Mouse (Mus musculus) neural tube, embryonic 15.5 days (tissue): ENCODE data around the gene Tnfsfm13. TPM values are rescaled to one million over a fixed set of nuclear protein-coding genes. Genes with fewer than 3 reads are reported as not detected.

Experiments used
- ATAC-seq: fragments of 200-750 bp; cut with Nextera tagmentation; 2 replicates; pipeline ENCODE4 v1.8.0; 2017; ENCODE audit warnings: mild to moderate bottlenecking, moderate TSS enrichment, moderate library complexity; ENCODE audit not compliant: low FRiP score
- H3K27ac ChIP-seq: fragments of 300-500 bp; sonication (generic); replicated peaks from 2 replicates; pipeline ENCODE4 v1.5.1; 2015; ENCODE audit warnings: mild to moderate bottlenecking, inconsistent platforms
- H3K27me3 ChIP-seq: fragments of 300-500 bp; sonication (generic); replicated peaks from 2 replicates; pipeline ENCODE4 v1.6.1; 2015; ENCODE audit warnings: inconsistent platforms
- H3K36me3 ChIP-seq: fragments of 300-500 bp; sonication (generic); 2 replicates; pipeline ENCODE4 v1.6.1; 2015; ENCODE audit warnings: inconsistent platforms
- H3K4me1 ChIP-seq: fragments of 300-500 bp; sonication (generic); 2 replicates; pipeline ENCODE4 v1.6.1; 2015; ENCODE audit warnings: inconsistent platforms
- H3K4me2 ChIP-seq: fragments of 300-500 bp; sonication (generic); 2 replicates; pipeline ENCODE4 v1.6.1; 2015; ENCODE audit warnings: inconsistent platforms, mild to moderate bottlenecking, moderate library complexity
- H3K4me3 ChIP-seq: fragments of 300-500 bp; sonication (generic); replicated peaks from 2 replicates; pipeline ENCODE4 v1.5.1; 2015; ENCODE audit warnings: mild to moderate bottlenecking, inconsistent platforms
- H3K9ac ChIP-seq: fragments of 300-500 bp; sonication (generic); replicated peaks from 2 replicates; pipeline ENCODE4 v1.6.1; 2015; ENCODE audit warnings: mild to moderate bottlenecking, inconsistent platforms
- H3K9me3 ChIP-seq: fragments of 300-500 bp; sonication (generic); replicated peaks from 2 replicates; pipeline ENCODE4 v1.6.1; 2016; ENCODE audit warnings: inconsistent platforms
- whole genome bisulfite sequencing: fragments of 180-500 bp; shearing (Covaris S2); methylation state at CpG from one replicate; pipeline ENCODE4 v1.1.7; 2015; ENCODE audit warnings: mixed read lengths; 5-methylcytosine and 5-hydroxymethylcytosine counted together
- polyA plus RNA-seq: library from polyadenylated mRNA; unstranded; fragments of >200 nt; fragmentation: Nextera tagmentation; extraction: Ambion mirVana; gene quantifications from 2 replicates; pipeline ENCODE4 v1.2.1, GENCODE M21; 2015

Tnfsfm13 gene
- polyA plus RNA-seq, 1 experiment from 2014 or later, result 1.8 TPM

GRCm38 (mm10) chr11:69712954-69713672 lies 17.2 kb upstream of the Tnfsfm13 start:
- ATAC-seq, result no peak
- H3K36me3 ChIP-seq, result no peaks in the 10 kb centered on the region
- whole genome bisulfite sequencing, result 84% methylated on average over 20 of the region's 20 CpGs
- H3K27ac ChIP-seq, result no peak overlapping the region
- H3K9me3 ChIP-seq, result no peaks in the 10 kb centered on the region
- H3K9ac ChIP-seq, result no peak overlapping the region
- H3K4me2 ChIP-seq, result no peak overlapping the region
- no peaks in the 10 kb centered on the region for H3K27me3 ChIP-seq
- no peak overlapping the region for H3K4me3 ChIP-seq
- no peaks in the 10 kb centered on the region for H3K4me1 ChIP-seq

GRCm38 (mm10) chr11:69711082-69711481 lies 15.2 kb upstream of the Tnfsfm13 start:
- H3K4me1 ChIP-seq, result 0 out of 2 replicates have a peak, but pooled peaks cover 3% of the 10 kb centered on the region
- no peaks in the 10 kb centered on the region for H3K27me3 ChIP-seq
- WGBS, result 86% methylated on average over 2 of the region's 2 CpGs
- no peak overlapping the region for H3K4me3 ChIP-seq
- no peak for ATAC-seq
- no peak overlapping the region for H3K27ac ChIP-seq
- no peaks in the 10 kb centered on the region for H3K36me3 ChIP-seq
- H3K9ac ChIP-seq, result no peak overlapping the region
- no peak overlapping the region for H3K4me2 ChIP-seq
- no peaks in the 10 kb centered on the region for H3K9me3 ChIP-seq

GRCm38 (mm10) chr11:69710470-69710869 lies 14.6 kb upstream of the Tnfsfm13 start:
- Histone ChIP-seq H3K4me1 (0 out of 2 replicates have a peak, but pooled peaks cover 3% of the 10 kb centered on the region), H3K4me3 (no peak overlapping the region), H3K4me2 (no peak overlapping the region), H3K36me3 (no peaks in the 10 kb centered on the region), H3K9me3 (no peaks in the 10 kb centered on the region), H3K9ac (no peak overlapping the region), H3K27ac (no peak overlapping the region), H3K27me3 (no peaks in the 10 kb centered on the region)
- ATAC-seq, result no peak
- 67% methylated on average over 3 of the region's 3 CpGs for WGBS

GRCm38 (mm10) chr11:69709554-69710446 lies 13.9 kb upstream of the Tnfsfm13 start:
- H3K4me3 ChIP-seq, result no peak overlapping the region
- 57% methylated on average over 11 of the region's 11 CpGs for WGBS
- H3K4me1 ChIP-seq, result 0 out of 2 replicates have a peak, but pooled peaks cover 3% of the 10 kb centered on the region
- H3K27me3 ChIP-seq, result no peaks in the 10 kb centered on the region
- H3K36me3 ChIP-seq, result no peaks in the 10 kb centered on the region
- no peak overlapping the region for H3K9ac ChIP-seq
- no peak for ATAC-seq
- H3K9me3 ChIP-seq, result no peaks in the 10 kb centered on the region
- H3K27ac ChIP-seq, result no peak overlapping the region
- no peak overlapping the region for H3K4me2 ChIP-seq

GRCm38 (mm10) chr11:69708614-69709265 lies 12.8 kb upstream of the Tnfsfm13 start:
- no peak overlapping the region for H3K4me3 ChIP-seq
- H3K27ac ChIP-seq, result no peak overlapping the region
- ATAC-seq, result no peak
- no peaks in the 10 kb centered on the region for H3K27me3 ChIP-seq
- 80% methylated on average over 3 of the region's 3 CpGs for WGBS
- H3K4me1 ChIP-seq, result 0 out of 2 replicates have a peak, but pooled peaks cover 3% of the 10 kb centered on the region
- H3K9me3 ChIP-seq, result no peaks in the 10 kb centered on the region
- H3K9ac ChIP-seq, result no peak overlapping the region
- H3K36me3 ChIP-seq, result no peaks in the 10 kb centered on the region
- no peak overlapping the region for H3K4me2 ChIP-seq

GRCm38 (mm10) chr11:69707873-69708381 lies 12.0 kb upstream of the Tnfsfm13 start:
- WGBS, result 87% methylated on average over 4 of the region's 4 CpGs
- Histone ChIP-seq H3K4me2 (no peak overlapping the region), H3K4me3 (no peak overlapping the region), H3K9me3 (no peaks in the 10 kb centered on the region), H3K36me3 (no peaks in the 10 kb centered on the region), H3K27ac (no peak overlapping the region), H3K9ac (no peak overlapping the region), H3K27me3 (no peaks in the 10 kb centered on the region), H3K4me1 (0 out of 2 replicates have a peak, but pooled peaks cover 3% of the 10 kb centered on the region)
- ATAC-seq, result no peak

- WGBS, result 88% methylated on average over 4 of the region's 4 CpGs
- H3K27ac ChIP-seq, result no peak overlapping the region
- H3K4me1 ChIP-seq, result 0 out of 2 replicates have a peak, but pooled peaks cover 3% of the 10 kb centered on the region
- no peak for ATAC-seq
- no peak overlapping the region for H3K4me3 ChIP-seq
- no peak overlapping the region for H3K4me2 ChIP-seq
- no peaks in the 10 kb centered on the region for H3K9me3 ChIP-seq
- no peak overlapping the region for H3K9ac ChIP-seq
- H3K36me3 ChIP-seq, result no peaks in the 10 kb centered on the region
- no peaks in the 10 kb centered on the region for H3K27me3 ChIP-seq
These were observed 11.6 kb upstream of the Tnfsfm13 start for GRCm38 (mm10) chr11:69707480-69707847.

GRCm38 (mm10) chr11:69706775-69707479 lies 11.0 kb upstream of the Tnfsfm13 start:
- H3K4me2 ChIP-seq, result no peak overlapping the region
- H3K27me3 ChIP-seq, result no peaks in the 10 kb centered on the region
- no peaks in the 10 kb centered on the region for H3K36me3 ChIP-seq
- no peak overlapping the region for H3K9ac ChIP-seq
- H3K27ac ChIP-seq, result no peak overlapping the region
- 48% methylated on average over 6 of the region's 6 CpGs for WGBS
- H3K4me1 ChIP-seq, result 0 out of 2 replicates have a peak, but pooled peaks cover 3% of the 10 kb centered on the region
- H3K4me3 ChIP-seq, result no peak overlapping the region
- no peaks in the 10 kb centered on the region for H3K9me3 ChIP-seq
- no peak for ATAC-seq

- WGBS, result 55% methylated on average over 2 of the region's 2 CpGs
- H3K4me1 ChIP-seq, result 0 out of 2 replicates have a peak, but pooled peaks cover 3% of the 10 kb centered on the region
- H3K27ac ChIP-seq, result no peak overlapping the region
- no peak overlapping the region for H3K4me2 ChIP-seq
- H3K27me3 ChIP-seq, result no peaks in the 10 kb centered on the region
- no peaks in the 10 kb centered on the region for H3K9me3 ChIP-seq
- ATAC-seq, result no peak
- H3K4me3 ChIP-seq, result no peak overlapping the region
- no peak overlapping the region for H3K9ac ChIP-seq
- H3K36me3 ChIP-seq, result no peaks in the 10 kb centered on the region
These were observed 8.7 kb upstream of the Tnfsfm13 start for GRCm38 (mm10) chr11:69704613-69705010.

GRCm38 (mm10) chr11:69703814-69704612 lies 8.1 kb upstream of the Tnfsfm13 start:
- no peak overlapping the region for H3K4me2 ChIP-seq
- H3K9ac ChIP-seq, result no peak overlapping the region
- 73% methylated on average over 8 of the region's 8 CpGs for WGBS
- no peak overlapping the region for H3K27ac ChIP-seq
- ATAC-seq, result no peak
- no peaks in the 10 kb centered on the region for H3K27me3 ChIP-seq
- no peak overlapping the region for H3K4me3 ChIP-seq
- no peaks in the 10 kb centered on the region for H3K36me3 ChIP-seq
- 0 out of 2 replicates have a peak, but pooled peaks cover 3% of the 10 kb centered on the region for H3K4me1 ChIP-seq
- no peaks in the 10 kb centered on the region for H3K9me3 ChIP-seq
